Comparison of ENCODE assay signal across 29 mouse cellular contexts in genomic region chr4:81550816-81551215, GRCm38 (mm10).
DNase-seq lines count a peak whose midpoint lies in the region; ATAC-seq and TF ChIP-seq lines count a peak whose summit lies in the region.
"Had no signal": no experiment of that assay in that cellular context is flagged by ENCODE, and none has a peak within 500 bp of the region (broad histone marks: within the 10 kb centered on the region; RNA-seq: fewer than 3 reads in every experiment).

No protein-coding gene starts in this region.

- no peak overlapping the region for H3K9ac ChIP-seq in forebrain, embryonic 15.5 days (replicated peaks)
- H3K9ac ChIP-seq in forebrain, embryonic 16.5 days (replicated peaks; ENCODE audit: low read depth, low read length): no peak overlapping the region
- H3K9ac ChIP-seq in lung, embryonic 16.5 days (ENCODE audit: low read length): no peak overlapping the region
- H3K9ac ChIP-seq: embryonic facial prominence, embryonic 13.5 days; forebrain, embryonic 12.5 days; heart, embryonic 12.5 days; heart, embryonic 15.5 days; hindbrain, embryonic 13.5 days; intestine, embryonic 15.5 days had no signal

- peaks cover 6% of the 10 kb centered on the region; the same call in 1 of the 2 replicates for H3K4me1 ChIP-seq in forebrain, embryonic 15.5 days
- H3K4me1 ChIP-seq in forebrain, embryonic 16.5 days (replicated peaks; ENCODE audit: control insufficient read depth, insufficient read depth, low read length): no peaks in the 10 kb centered on the region
- H3K4me1 ChIP-seq in lung, embryonic 16.5 days (replicated peaks; ENCODE audit: control insufficient read depth, insufficient read depth, low read length): peaks cover 3% of the 10 kb centered on the region; the same call in 1 of the 2 replicates
- H3K4me1 ChIP-seq in embryonic facial prominence, embryonic 10.5 days: no peaks in the 10 kb centered on the region
- H3K4me1 ChIP-seq: embryonic facial prominence, embryonic 13.5 days; forebrain, embryonic 12.5 days; heart, embryonic 12.5 days; heart, embryonic 15.5 days; hindbrain, embryonic 10.5 days; hindbrain, embryonic 13.5 days; intestine, embryonic 15.5 days had no signal

- H3K9me3 ChIP-seq in forebrain, embryonic 15.5 days: no peaks in the 10 kb centered on the region
- H3K9me3 ChIP-seq in forebrain, embryonic 16.5 days (ENCODE audit: control insufficient read depth, low read length): no peaks in the 10 kb centered on the region
- peaks cover 2% of the 10 kb centered on the region; the same call in 1 of the 2 replicates for H3K9me3 ChIP-seq in lung, embryonic 16.5 days (ENCODE audit: control insufficient read depth, low read length)
- no peaks in the 10 kb centered on the region; the same call in 1 of the 2 replicates for H3K9me3 ChIP-seq in embryonic facial prominence, embryonic 10.5 days
- H3K9me3 ChIP-seq: forebrain, embryonic 12.5 days; heart, embryonic 12.5 days; heart, embryonic 15.5 days; hindbrain, embryonic 10.5 days; hindbrain, embryonic 13.5 days; intestine, embryonic 15.5 days had no signal

- H3K27ac ChIP-seq in forebrain, embryonic 15.5 days (replicated peaks): peak overlapping the region; percentile 32; the same call in 1 of the 2 replicates
- H3K27ac ChIP-seq in forebrain, embryonic 16.5 days (ENCODE audit: low read length): no peak overlapping the region
- peak overlapping the region; percentile 86 for H3K27ac ChIP-seq in layer of hippocampus, adult 2 months
- H3K27ac ChIP-seq in lung, embryonic 16.5 days (ENCODE audit: low read length): no peak overlapping the region
- H3K27ac ChIP-seq in embryonic facial prominence, embryonic 10.5 days (replicated peaks): no peak overlapping the region
- H3K27ac ChIP-seq: embryonic facial prominence, embryonic 13.5 days; forebrain, embryonic 12.5 days; heart, embryonic 15.5 days; hindbrain, embryonic 10.5 days; hindbrain, embryonic 13.5 days; intestine, embryonic 15.5 days had no signal

- TF ChIP-seq CTCF in layer of hippocampus, adult 2 months (conservative IDR thresholded peaks at IDR 0.05): no peak

- no peaks in the 10 kb centered on the region for H3K36me3 ChIP-seq in forebrain, embryonic 15.5 days
- H3K36me3 ChIP-seq in forebrain, embryonic 16.5 days (ENCODE audit: control insufficient read depth, insufficient read depth): no peaks in the 10 kb centered on the region
- H3K36me3 ChIP-seq in lung, embryonic 16.5 days (ENCODE audit: control insufficient read depth, insufficient read depth, low read length): no peaks in the 10 kb centered on the region
- H3K36me3 ChIP-seq in embryonic facial prominence, embryonic 10.5 days (replicated peaks): no peaks in the 10 kb centered on the region
- H3K36me3 ChIP-seq: embryonic facial prominence, embryonic 13.5 days; forebrain, embryonic 12.5 days; G1E; heart, embryonic 12.5 days; heart, embryonic 15.5 days; hindbrain, embryonic 10.5 days; hindbrain, embryonic 13.5 days; intestine, embryonic 15.5 days had no signal

- 63% methylated on average over 4 of the region's 4 CpGs for WGBS in forebrain, embryonic 15.5 days
- 57% methylated on average over 4 of the region's 4 CpGs for WGBS in forebrain, embryonic 16.5 days
- WGBS in lung, embryonic 16.5 days: 51% methylated on average over 4 of the region's 4 CpGs
- 86% methylated on average over 4 of the region's 4 CpGs for WGBS in embryonic facial prominence, embryonic 10.5 days

- no peak for ATAC-seq in forebrain, embryonic 15.5 days (replicated peaks)
- ATAC-seq in forebrain, embryonic 16.5 days: no peak
- peak; percentile 62; the same call in 1 of the 2 replicates for ATAC-seq in lung, embryonic 16.5 days (ENCODE audit: low read depth)
- ATAC-seq: hindbrain, embryonic 16.5 days; intestine, embryonic 15.5 days; Patski had no signal

- no peak for DNase-seq in layer of hippocampus, adult 2 months (ENCODE audit: low spot score in 2 of 2)
- no peak for DNase-seq in layer of hippocampus, postnatal 25 days (ENCODE audit: extremely low spot score in 1 of 2, low spot score in 1 of 2)
- DNase-seq in lung, postnatal 10 days: no peak
- DNase-seq in brain, adult 2 months (ENCODE audit: low read depth, low spot score): peak; percentile 61
- DNase-seq in embryonic facial prominence, embryonic 10.5 days (ENCODE audit: low spot score): no peak
- DNase-seq: adrenal gland, adult 2 months; adrenal gland, postnatal 14 days; B cell, adult 2 months; cerebellum, adult 18-20 months; cerebellum, adult 9-10 months; gastrocnemius, postnatal 25 days; heart, adult 18-20 months; heart, postnatal 10 days; heart, postnatal 36 days had no signal

- H3K4me3 ChIP-seq in forebrain, embryonic 15.5 days: no peak overlapping the region
- no peak overlapping the region for H3K4me3 ChIP-seq in forebrain, embryonic 16.5 days (replicated peaks; ENCODE audit: low read length)
- H3K4me3 ChIP-seq in layer of hippocampus, adult 2 months: no peak overlapping the region
- H3K4me3 ChIP-seq in lung, embryonic 16.5 days (ENCODE audit: low read length): no peak overlapping the region
- no peak overlapping the region for H3K4me3 ChIP-seq in embryonic facial prominence, embryonic 10.5 days
- H3K4me3 ChIP-seq: embryonic facial prominence, embryonic 13.5 days; erythroblast, embryonic 14.5 days; forebrain, embryonic 12.5 days; heart, embryonic 12.5 days; heart, embryonic 15.5 days; hindbrain, embryonic 10.5 days; hindbrain, embryonic 13.5 days; intestine, embryonic 15.5 days had no signal

- H3K27me3 ChIP-seq in forebrain, embryonic 15.5 days: no peaks in the 10 kb centered on the region
- H3K27me3 ChIP-seq in forebrain, embryonic 16.5 days (replicated peaks; ENCODE audit: control insufficient read depth, insufficient read depth, low read length): no peaks in the 10 kb centered on the region
- H3K27me3 ChIP-seq in lung, embryonic 16.5 days (ENCODE audit: control insufficient read depth, insufficient read depth, low read depth, low read length): no peaks in the 10 kb centered on the region
- no peaks in the 10 kb centered on the region for H3K27me3 ChIP-seq in embryonic facial prominence, embryonic 10.5 days (replicated peaks; ENCODE audit: low read depth, poor library complexity, severe bottlenecking)
- H3K27me3 ChIP-seq: CH12.LX; embryonic facial prominence, embryonic 13.5 days; forebrain, embryonic 12.5 days; heart, embryonic 12.5 days; heart, embryonic 15.5 days; hindbrain, embryonic 13.5 days; intestine, embryonic 15.5 days; Patski had no signal

- no peak overlapping the region for H3K4me2 ChIP-seq in forebrain, embryonic 15.5 days (replicated peaks)
- no peak overlapping the region for H3K4me2 ChIP-seq in forebrain, embryonic 16.5 days (ENCODE audit: low read length)
- H3K4me2 ChIP-seq in lung, embryonic 16.5 days (ENCODE audit: low read depth, low read length): no peak overlapping the region
- H3K4me2 ChIP-seq: embryonic facial prominence, embryonic 13.5 days; forebrain, embryonic 12.5 days; heart, embryonic 12.5 days; heart, embryonic 15.5 days; hindbrain, embryonic 13.5 days; intestine, embryonic 15.5 days had no signal

Comparison
In these comparisons a context has a peak if more than half of its experiments do, and no peak if none do; other contexts are left out.
1. H3K27ac ChIP-seq: peak in forebrain, embryonic 15.5 days (single experiment) and layer of hippocampus, adult 2 months (single experiment); none in forebrain, embryonic 16.5 days (single experiment), lung, embryonic 16.5 days (single experiment) and embryonic facial prominence, embryonic 10.5 days (single experiment).